ENCODE assay signal across 19 mouse cellular contexts in genomic region chr2:5047016-5047415, GRCm38 (mm10).
"Had no signal": no experiment of that assay in that cellular context is flagged by ENCODE, and none has a peak within 500 bp of the region (broad histone marks: within the 10 kb centered on the region; RNA-seq: fewer than 3 reads in every experiment).

No protein-coding gene starts in this region.

- ATAC-seq: inflammation-experienced regulatory T-cells, adult 6 months; intestine, embryonic 16.5 days; midbrain, embryonic 13.5 days had no signal

- H3K27me3 ChIP-seq: limb, embryonic 13.5 days; lung, embryonic 15.5 days; midbrain, embryonic 13.5 days had no signal

- H3K4me2 ChIP-seq: limb, embryonic 13.5 days; lung, embryonic 15.5 days; midbrain, embryonic 13.5 days had no signal

- H3K9me3 ChIP-seq: limb, embryonic 10.5 days; limb, embryonic 13.5 days; lung, embryonic 15.5 days; midbrain, embryonic 13.5 days had no signal

- DNase-seq: kidney, adult 18-20 months; kidney, adult 9 months; kidney, postnatal 14 days; kidney, postnatal 4 days; lung, adult 18-20 months; lung, postnatal 10 days; lung, postnatal 36 days; right cerebral cortex, adult 18-20 months; right cerebral cortex, postnatal 14 days; right cerebral cortex, postnatal 4 days; thymus, adult 18-20 months; thymus, postnatal 36 days had no signal

- H3K9ac ChIP-seq: limb, embryonic 13.5 days; lung, embryonic 15.5 days; midbrain, embryonic 13.5 days had no signal

- H3K27ac ChIP-seq: limb, embryonic 13.5 days; lung, embryonic 15.5 days; midbrain, embryonic 13.5 days; stomach, postnatal 0 days had no signal

- H3K4me3 ChIP-seq: limb, embryonic 10.5 days; limb, embryonic 13.5 days; lung, embryonic 15.5 days; midbrain, embryonic 13.5 days had no signal

- H3K36me3 ChIP-seq: limb, embryonic 13.5 days; lung, embryonic 15.5 days; midbrain, embryonic 13.5 days had no signal
